Mouse (Mus musculus): Measurements from ENCODE around the gene Zfp865. TPM values are rescaled to one million over a fixed set of nuclear protein-coding genes. Genes with fewer than 3 reads are reported as not detected.

Gene Zfp865
- polyA plus RNA-seq (2017; shearing (Covaris generic)) = 6.2 TPM

DNA sequence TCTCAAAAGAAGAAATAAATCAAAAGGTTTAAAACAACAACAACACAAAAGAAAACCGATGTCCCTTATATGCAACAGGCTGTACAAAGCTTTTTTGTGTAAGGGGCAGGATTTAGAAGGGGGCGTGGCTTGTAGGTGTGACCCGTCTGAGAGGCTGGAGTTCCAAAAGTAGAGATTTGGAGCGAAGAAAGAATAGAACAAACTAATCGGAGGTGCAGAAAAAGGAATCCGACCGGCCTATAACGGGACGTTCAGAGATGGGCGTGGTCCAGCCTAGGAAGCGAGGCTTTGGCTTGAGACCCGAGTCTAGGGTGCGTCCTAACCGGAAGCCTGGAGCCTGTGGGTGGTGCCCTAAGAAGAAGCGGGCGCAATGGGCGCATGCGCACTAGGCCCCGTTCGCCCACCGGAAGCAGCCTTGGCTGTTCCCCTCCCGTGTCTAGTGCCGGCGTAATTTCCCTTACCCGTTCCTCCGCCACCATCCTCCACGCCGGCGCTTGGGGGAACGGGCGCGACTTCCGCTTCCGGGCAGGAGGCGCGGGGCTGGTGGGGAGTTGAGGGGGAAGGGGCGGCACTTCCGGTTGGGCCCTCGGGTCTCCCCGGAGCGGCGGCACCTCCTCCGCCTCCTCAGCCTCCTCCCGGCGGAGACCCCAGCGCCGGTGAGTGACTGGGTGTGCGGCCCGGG lies at the start of gene Zfp865, which contains the start of gene Ccdc106:
Gene Zfp865 (plus strand): TSS at position 377 of the 682 bp plus-strand sequence.
Gene Ccdc106 (plus strand): TSS at position 554 of the 682 bp plus-strand sequence.

DNA sequence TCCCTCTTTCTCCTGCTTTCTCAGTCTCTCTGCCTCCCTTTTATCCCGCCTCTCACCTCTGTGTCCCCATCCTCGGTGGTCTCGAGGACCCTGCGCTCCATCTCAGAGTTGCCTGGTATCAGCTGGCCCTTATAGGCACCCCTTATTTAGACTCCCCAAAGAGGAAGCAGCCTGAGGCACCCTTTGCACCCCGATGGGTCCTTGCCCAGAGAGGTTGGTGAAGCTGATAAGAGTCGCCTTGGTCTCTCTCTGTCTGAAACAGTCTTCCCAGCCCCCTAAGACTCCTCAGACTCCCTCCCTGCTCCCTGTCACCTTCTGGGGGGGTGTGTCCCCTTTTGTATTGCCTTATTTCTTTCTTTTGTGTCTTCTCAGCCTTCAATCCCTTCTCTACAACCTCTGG lies 49.1 kb upstream of the Zfp865 start, which contains the start of gene Sbk3:
Gene Sbk3 (minus strand): TSS at position 101 of the 400 bp plus-strand sequence.

DNA sequence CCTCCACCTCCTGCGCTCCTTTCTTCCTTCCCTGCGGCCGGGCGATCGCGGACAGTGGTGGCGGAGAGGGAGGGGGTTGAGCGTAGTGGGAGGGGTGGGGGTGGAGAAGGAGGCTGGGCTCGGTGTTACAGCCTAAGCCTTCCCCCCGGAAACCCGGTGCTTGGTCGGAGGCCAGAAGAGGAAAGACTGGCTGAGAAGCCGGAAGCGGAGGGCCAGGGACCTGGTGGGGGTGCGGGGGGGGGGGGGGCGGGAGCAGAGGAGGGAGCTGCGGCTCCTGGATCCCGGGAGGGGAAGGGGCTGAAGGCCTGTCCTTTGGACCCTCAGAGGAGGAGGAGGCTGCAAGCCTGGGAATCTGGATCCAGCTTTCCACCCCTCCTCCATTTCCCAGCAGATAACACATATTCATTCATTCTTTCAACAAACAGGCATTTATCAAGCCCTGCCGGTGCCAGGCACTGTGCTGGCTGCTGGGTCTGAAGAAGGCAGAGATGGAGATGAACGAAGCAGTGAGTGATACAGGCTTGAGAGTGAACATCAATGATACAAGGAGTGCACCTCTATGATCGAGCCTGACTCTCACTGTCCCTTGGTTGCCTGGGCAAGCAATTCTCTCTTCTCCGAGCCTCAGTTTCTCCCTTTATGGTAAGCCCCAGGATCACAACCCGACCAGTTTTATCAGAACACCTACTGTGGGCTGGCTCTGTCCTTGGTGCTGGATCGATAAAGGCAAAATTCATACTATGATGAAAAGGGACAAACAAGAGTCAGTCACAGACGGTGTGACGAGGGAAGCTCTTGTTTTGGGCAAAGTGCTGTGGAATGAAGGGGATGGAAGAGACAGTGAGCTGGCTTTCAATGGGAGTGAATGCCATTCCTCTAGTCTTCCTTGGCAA lies 23.9 kb upstream of the Zfp865 start, which contains the start of gene Zfp579:
Gene Zfp579 (minus strand): TSS at position 156 of the 893 bp plus-strand sequence.

DNA sequence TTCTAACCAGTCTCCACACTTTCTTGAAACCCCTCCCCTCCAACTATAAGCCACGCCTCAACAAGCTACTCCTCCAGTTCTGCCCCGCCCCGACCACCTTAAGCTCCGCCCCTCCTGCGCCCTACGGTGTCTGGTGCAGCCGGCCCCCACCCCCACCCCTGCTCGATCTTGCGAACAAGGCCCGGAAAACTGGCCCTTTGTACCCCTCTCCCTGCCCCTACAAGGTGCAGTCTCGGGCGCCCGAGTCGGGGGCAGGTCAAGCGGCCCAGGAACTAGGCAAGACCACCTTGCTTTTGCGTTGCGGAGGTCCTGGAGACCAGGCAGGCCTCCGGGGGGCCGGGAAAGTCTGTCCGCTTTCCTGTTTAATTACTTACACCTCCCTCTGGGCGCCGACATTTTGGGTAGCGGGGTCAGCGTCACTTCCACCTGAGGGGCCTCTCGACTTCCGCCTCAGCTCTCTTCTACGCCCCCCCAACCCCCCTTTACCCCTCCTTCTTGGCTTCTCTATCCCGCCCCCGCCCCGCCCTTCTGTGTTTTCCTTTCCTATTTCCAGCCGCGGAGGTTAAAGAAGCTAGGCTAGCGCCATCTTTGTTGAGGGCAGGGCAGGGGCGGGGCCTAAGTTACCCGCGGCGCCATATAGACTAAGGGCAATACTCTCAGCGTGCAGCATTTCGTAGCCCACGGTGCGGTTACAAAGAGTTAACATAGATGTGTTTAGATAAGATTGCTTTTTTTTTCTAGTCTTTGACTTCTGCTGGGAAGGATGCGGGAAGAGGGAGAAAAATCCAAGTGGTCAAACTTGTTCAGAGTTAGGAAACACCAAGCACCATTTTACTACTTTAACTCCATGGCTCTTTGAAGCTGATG lies 5.7 kb upstream of the Zfp865 start, which contains the start of the genes Zfp524 and Fiz1:
Gene Zfp524 (plus strand): TSS at position 165 of the 867 bp plus-strand sequence.
Gene Fiz1 (minus strand): TSS at position 447 of the 867 bp plus-strand sequence.

DNA sequence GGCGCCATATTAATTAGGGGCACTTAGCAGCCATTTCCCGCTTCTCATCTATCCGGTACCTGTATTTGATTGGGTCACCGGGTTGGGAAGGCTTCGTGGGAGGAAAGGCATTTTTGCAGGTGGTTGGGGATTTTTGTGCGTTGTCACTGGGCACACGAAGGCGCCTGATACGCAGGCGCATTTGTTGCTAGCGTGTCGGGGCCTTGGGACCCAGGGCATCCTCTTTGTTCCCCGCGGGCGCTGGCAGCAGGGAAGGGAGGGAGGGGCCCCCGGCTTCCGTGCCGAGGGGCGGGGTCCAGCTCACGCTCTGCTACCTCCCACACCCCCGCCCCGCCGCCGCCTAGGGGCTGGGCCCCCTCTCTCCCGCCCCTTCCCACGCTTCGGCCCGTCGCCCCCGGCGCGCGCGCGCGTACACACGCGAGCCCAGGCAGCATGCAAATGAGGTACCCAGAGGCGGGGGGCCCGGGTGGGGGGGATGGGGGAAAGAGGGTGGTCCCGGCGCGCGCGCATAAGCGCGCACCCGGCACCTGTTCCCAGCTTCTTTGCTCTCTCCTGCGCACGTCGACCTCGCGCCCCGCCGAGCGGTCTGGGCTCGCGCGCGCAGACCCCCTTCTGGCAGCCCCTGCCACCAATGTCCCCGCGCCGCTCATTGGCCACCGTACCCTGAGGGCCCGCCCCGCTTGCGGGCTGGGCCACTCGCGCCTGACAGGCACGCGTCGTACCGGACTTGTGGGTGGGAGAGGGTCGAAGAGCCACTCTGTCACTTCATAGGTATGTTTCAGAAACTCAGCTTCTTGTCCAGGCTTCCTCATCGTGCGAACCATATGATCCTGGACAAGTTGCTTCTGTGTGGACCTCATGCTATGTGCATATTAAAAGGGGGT lies 4.8 kb upstream of the Zfp865 start, which contains the start of gene Gm44973:
Gene Gm44973 (plus strand): TSS at position 379 of the 884 bp plus-strand sequence.

DNA sequence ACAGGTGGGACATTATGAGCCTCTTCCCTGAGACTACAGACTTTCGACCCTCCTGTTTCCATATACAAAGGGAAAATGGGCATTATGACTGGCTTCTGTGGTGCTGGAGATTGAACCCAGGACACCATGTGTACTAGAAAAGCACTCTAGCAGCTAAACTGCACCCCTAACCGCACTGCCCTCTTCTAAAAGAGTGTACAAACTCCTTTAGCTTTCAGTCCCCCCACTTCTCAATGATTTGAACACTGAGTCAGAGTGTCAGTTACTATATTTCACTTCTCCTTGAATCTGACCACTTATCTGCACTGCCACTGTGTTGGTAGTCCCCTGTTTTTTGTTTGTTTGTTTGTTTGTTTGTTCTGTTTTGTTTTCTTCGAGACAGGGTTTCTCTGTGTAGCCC lies 13.6 kb downstream of the Zfp865 start, which contains the start of gene 4632433K11Rik:
Gene 4632433K11Rik (plus strand): TSS at position 301 of the 400 bp plus-strand sequence.

DNA sequence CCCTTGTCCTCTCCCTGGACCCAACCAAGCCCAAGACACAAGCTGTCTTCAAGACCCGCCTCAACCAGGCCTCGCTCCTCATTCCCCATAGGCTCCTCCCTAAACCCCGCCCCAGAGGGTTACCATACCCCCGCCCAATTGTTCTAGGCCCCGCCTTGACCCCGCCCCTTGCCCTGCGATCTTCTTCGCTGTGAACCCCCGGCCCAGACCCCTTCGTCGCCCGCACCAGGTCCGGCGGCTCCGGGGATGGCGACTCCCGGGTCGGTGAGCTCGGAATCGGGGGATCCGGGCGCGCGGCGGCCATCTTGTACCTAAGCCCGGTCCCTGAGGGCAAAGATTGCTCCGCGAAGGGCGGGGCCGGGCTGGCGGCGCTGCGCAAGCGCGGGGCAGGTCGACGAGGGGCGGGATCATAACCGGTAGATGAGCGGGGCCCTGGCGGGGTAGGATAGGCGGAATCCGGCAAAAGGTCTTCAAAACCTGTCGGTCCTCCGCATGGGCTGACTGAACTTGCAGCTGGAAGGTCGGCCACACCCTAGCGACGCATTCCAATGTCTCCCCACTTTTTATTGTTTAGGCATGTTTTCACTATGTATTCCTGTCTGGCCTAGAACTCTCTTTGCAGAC lies 18.0 kb downstream of the Zfp865 start, which contains the start of gene Zfp784:
Gene Zfp784 (minus strand): TSS at position 338 of the 624 bp plus-strand sequence.

DNA sequence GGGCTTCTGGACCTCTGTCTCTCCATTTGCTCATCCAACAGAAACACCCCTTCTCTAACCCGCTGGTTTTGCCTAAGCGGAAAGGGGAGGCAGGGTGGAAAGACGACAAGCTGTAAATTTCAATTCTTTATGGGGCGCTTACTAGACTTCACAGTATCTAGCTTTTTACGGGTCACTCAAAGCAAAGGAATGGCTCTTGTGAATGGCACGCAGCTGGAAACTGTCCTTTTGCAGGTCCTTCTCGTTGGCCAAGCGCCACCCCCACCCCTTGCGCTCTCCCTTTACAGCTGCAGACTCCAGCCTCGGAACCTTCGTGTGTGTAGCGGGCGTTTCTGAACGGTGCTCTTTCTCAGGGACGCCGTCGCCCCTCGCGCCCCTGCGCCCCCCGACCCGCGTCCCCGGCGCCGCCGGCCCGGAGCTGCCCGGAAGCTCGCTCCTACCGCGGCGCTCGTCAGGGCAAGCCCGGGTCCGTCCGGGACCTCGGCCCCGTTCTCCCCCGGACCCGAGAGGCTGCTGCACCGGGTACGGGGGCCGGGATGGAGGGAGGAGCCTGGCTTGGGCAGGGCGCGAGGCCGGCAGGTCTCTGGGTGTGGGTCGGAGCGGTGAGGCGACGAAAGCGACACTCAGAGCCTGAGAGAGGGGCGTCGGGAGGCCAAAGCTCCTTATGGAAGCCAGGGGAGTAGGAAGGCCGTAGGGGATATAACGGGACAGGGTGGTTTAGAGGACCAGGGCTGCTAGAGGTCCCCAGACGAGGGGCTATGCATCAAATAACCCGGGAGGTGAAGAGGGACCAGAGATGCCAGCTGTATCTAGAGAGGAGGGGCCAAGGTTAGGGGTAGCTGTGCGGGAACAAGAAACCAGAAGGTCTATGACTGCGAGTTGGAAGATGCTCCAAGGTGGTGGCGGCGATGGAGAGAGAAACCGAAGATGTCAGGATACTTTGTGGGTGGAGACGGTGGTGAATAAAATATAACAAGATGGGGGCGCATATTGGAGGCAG lies 31.3 kb downstream of the Zfp865 start, which contains the start of gene Zfp580:
Gene Zfp580 (plus strand): TSS at position 346 of the 1,000 bp plus-strand sequence.

DNA sequence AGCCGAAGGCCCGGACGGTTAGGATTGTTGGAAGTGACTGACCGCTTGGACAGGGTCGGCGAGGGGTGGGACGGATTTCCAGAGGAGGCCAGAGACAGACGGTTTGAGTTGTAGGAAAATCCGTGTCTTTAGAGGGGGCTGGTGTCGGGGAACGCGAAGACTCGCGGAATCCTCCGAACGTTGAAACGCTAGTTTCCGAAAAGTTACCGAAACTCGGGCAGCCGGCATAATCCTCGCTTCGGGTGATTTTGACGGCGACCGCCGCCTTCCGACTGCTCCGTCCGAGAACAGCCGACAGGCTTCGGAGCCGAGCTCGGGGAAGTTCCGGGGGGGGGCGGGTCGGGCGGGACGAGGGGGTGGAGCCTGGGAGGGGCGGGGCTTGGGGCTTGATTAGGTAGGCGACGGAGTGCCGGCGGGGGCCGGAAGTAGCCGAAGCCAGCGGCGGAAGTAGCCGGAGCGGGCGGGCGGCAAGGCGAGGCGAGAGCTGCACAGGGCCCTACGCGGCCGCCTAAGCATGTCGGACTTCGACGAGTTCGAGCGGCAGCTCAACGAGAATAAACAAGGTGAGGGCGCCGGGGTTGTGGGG lies 41.7 kb downstream of the Zfp865 start, which contains the start of gene U2af2:
Gene U2af2 (plus strand): TSS at position 370 of the 586 bp plus-strand sequence.

DNA sequence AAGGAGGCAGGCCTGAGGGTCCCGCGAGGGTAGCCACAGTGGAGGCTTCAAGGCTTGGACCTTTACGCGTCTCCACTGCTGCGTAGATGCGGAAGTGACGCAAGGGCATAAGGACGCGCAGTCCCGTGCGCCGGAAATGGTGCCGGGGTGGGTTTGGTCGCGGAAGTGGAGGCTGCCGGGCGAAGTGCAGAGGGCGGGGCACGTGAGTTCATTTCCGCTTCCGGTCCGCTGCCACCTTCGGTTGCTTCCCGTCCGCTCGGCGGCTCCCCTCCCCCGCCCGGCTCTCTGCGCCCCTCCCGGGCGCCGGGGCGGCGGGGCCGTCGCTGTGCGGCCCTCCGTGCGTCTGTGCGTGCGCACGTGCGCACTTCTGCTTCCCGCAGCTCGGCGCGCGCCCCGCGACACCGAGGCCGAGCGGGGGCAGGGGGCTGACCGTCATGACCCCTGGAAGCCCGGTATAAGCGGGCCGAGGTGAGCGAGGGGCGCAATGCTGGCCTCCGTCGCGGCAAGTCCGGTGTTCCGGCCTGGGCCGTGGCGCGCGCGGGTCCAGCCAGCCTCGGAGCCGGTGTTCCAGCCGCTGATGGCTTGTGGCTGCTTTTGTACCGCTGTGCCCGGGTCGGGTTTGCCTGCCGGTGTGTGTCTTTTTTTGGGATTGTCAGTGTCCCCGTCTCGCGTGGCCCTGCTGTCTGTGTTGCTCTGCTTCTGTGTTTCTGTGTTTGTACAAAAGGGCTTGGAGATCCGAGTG lies 60.0 kb downstream of the Zfp865 start, which contains the start of gene Epn1:
Gene Epn1 (plus strand): TSS at position 226 of the 742 bp plus-strand sequence.

Other genes starting within 250 kb of the Zfp865 start
- not detected for gene Fam71e2, start 249.1 kb upstream of the Zfp865 start, polyA plus RNA-seq (2017; shearing (Covaris generic))
- gene Il11, start 237.5 kb upstream of the Zfp865 start, polyA plus RNA-seq (2017; shearing (Covaris generic)) = not detected
- gene Tmem190, start 237.4 kb upstream of the Zfp865 start, polyA plus RNA-seq (2017; shearing (Covaris generic)) = not detected
- 1.3 TPM for gene Tmem238, start 230.7 kb upstream of the Zfp865 start, polyA plus RNA-seq (2017; shearing (Covaris generic))
- gene Rpl28, start 227.5 kb upstream of the Zfp865 start, polyA plus RNA-seq (2017; shearing (Covaris generic)) = 423 TPM
- 105 TPM for gene Ube2s, start 207.8 kb upstream of the Zfp865 start, polyA plus RNA-seq (2017; shearing (Covaris generic))
- not detected for gene Shisa7, start 175.7 kb upstream of the Zfp865 start, polyA plus RNA-seq (2017; shearing (Covaris generic))
- gene Isoc2b, start 150.1 kb upstream of the Zfp865 start, polyA plus RNA-seq (2017; shearing (Covaris generic)) = 43.7 TPM
- gene Isoc2a, start 143.2 kb upstream of the Zfp865 start, polyA plus RNA-seq (2017; shearing (Covaris generic)) = 0.53 TPM
- gene Gm36210, start 113.9 kb upstream of the Zfp865 start, polyA plus RNA-seq (2017; shearing (Covaris generic)) = not detected
- gene Zfp628, start 105.2 kb upstream of the Zfp865 start, polyA plus RNA-seq (2017; shearing (Covaris generic)) = 1.6 TPM
- 0.90 TPM for gene Nat14, start 98.3 kb upstream of the Zfp865 start, polyA plus RNA-seq (2017; shearing (Covaris generic))
- not detected for gene Ssc5d, start 94.6 kb upstream of the Zfp865 start, polyA plus RNA-seq (2017; shearing (Covaris generic))
- gene Sbk2, start 56.0 kb upstream of the Zfp865 start, polyA plus RNA-seq (2017; shearing (Covaris generic)) = 0.84 TPM
- gene Sbk3, start 49.2 kb upstream of the Zfp865 start, polyA plus RNA-seq (2017; shearing (Covaris generic)) = not detected
- gene Zfp579, start 24.2 kb upstream of the Zfp865 start, polyA plus RNA-seq (2017; shearing (Covaris generic)) = 13.5 TPM
- 34.1 TPM for gene Zfp524, start 6.0 kb upstream of the Zfp865 start, polyA plus RNA-seq (2017; shearing (Covaris generic))
- 39.2 TPM for gene Fiz1, start 5.7 kb upstream of the Zfp865 start, polyA plus RNA-seq (2017; shearing (Covaris generic))
- gene Gm44973, start 4.9 kb upstream of the Zfp865 start, polyA plus RNA-seq (2017; shearing (Covaris generic)) = 5.7 TPM
- not detected for gene Ccdc106, start 177 bp downstream of the Zfp865 start, polyA plus RNA-seq (2017; shearing (Covaris generic))
- not detected for gene 4632433K11Rik, start 13.7 kb downstream of the Zfp865 start, polyA plus RNA-seq (2017; shearing (Covaris generic))
- gene Zfp784, start 18.1 kb downstream of the Zfp865 start, polyA plus RNA-seq (2017; shearing (Covaris generic)) = 3.7 TPM
- 1.1 TPM for gene Zfp580, start 31.2 kb downstream of the Zfp865 start, polyA plus RNA-seq (2017; shearing (Covaris generic))
- gene U2af2, start 41.8 kb downstream of the Zfp865 start, polyA plus RNA-seq (2017; shearing (Covaris generic)) = 98.6 TPM
- gene Epn1, start 59.9 kb downstream of the Zfp865 start, polyA plus RNA-seq (2017; shearing (Covaris generic)) = 12.4 TPM
- not detected for gene Rfpl4, start 96.6 kb downstream of the Zfp865 start, polyA plus RNA-seq (2017; shearing (Covaris generic))
- gene Rasl2-9, start 105.6 kb downstream of the Zfp865 start, polyA plus RNA-seq (2017; shearing (Covaris generic)) = 0.29 TPM
- gene Vmn1r55, start 129.3 kb downstream of the Zfp865 start, polyA plus RNA-seq (2017; shearing (Covaris generic)) = 0.12 TPM
- gene Vmn1r56, start 176.4 kb downstream of the Zfp865 start, polyA plus RNA-seq (2017; shearing (Covaris generic)) = not detected
- not detected for gene Vmn1r57, start 198.1 kb downstream of the Zfp865 start, polyA plus RNA-seq (2017; shearing (Covaris generic))

Measured in activated CD4-positive, CD25-positive, alpha-beta regulatory T cell, adult 9 weeks (primary cell).